In the genomic region with DNA sequence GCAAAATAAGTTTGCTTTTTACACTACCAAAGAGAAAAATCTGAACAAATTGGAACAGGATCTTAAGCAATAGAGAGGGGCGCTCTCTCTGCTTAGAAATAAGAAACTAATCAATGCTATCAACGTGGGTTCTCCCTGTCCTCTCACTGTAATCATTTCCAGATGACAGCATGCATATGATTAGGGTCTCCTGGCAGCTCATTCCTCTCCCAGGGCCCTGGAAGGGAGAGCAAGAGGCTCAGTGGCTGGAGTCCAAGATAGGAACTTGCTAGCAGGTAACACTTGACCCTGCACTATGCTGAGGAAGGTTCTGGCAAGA, we compare ENCODE assay signal across 12 mouse cellular contexts.
DNase-seq lines count a peak whose midpoint lies in the region; ATAC-seq and TF ChIP-seq lines count a peak whose summit lies in the region.
"Had no signal": no experiment of that assay in that cellular context is flagged by ENCODE, and none has a peak within 500 bp of the region (broad histone marks: within the 10 kb centered on the region; RNA-seq: fewer than 3 reads in every experiment).

No protein-coding gene starts in this region.

- WGBS in heart, embryonic 16.5 days: 25% methylated on average over 2 of the region's 2 CpGs
- WGBS in forebrain, embryonic 15.5 days: 15% methylated on average over 2 of the region's 2 CpGs
- WGBS in limb, embryonic 14.5 days: 13% methylated on average over 2 of the region's 2 CpGs
- 36% methylated on average over 2 of the region's 2 CpGs for WGBS in neural tube, embryonic 15.5 days

- peaks cover 21% of the 10 kb centered on the region for H3K4me1 ChIP-seq in heart, embryonic 16.5 days (ENCODE audit: control insufficient read depth, insufficient read depth, low read length)
- peaks cover 21% of the 10 kb centered on the region for H3K4me1 ChIP-seq in forebrain, embryonic 15.5 days
- peaks cover 28% of the 10 kb centered on the region for H3K4me1 ChIP-seq in limb, embryonic 14.5 days (ENCODE audit: control insufficient read depth, insufficient read depth, low read length)
- H3K4me1 ChIP-seq in neural tube, embryonic 15.5 days: peaks cover 20% of the 10 kb centered on the region

- H3K9ac ChIP-seq in heart, embryonic 16.5 days (ENCODE audit: low read length): peak overlapping the region; percentile 45; the same call in 1 of the 2 replicates
- H3K9ac ChIP-seq in forebrain, embryonic 15.5 days (replicated peaks): no peak overlapping the region
- H3K9ac ChIP-seq in limb, embryonic 14.5 days (ENCODE audit: low read depth, low read length, severe bottlenecking): peak overlapping the region; percentile 12; the same call in 1 of the 2 replicates
- no peak overlapping the region for H3K9ac ChIP-seq in neural tube, embryonic 15.5 days (replicated peaks)
- H3K9ac ChIP-seq: liver, embryonic 12.5 days had no signal

- H3K9me3 ChIP-seq in heart, embryonic 16.5 days (replicated peaks; ENCODE audit: control insufficient read depth, low read length): peaks cover 5% of the 10 kb centered on the region
- peaks cover 5% of the 10 kb centered on the region; the same call in 1 of the 2 replicates for H3K9me3 ChIP-seq in forebrain, embryonic 15.5 days
- H3K9me3 ChIP-seq in limb, embryonic 14.5 days (ENCODE audit: control insufficient read depth, low read length): peaks cover 8% of the 10 kb centered on the region; the same call in 1 of the 2 replicates
- H3K9me3 ChIP-seq in neural tube, embryonic 15.5 days (replicated peaks): no peaks in the 10 kb centered on the region
- H3K9me3 ChIP-seq: liver, embryonic 12.5 days had no signal

- TF ChIP-seq POLR2A in limb, embryonic 14.5 days (IDR thresholded peaks at IDR 0.05; ENCODE audit: borderline replicate concordance, extremely low read depth, insufficient read depth, insufficient read length): no peak

- H3K4me2 ChIP-seq in heart, embryonic 16.5 days (ENCODE audit: low read depth, low read length): peak overlapping the region; percentile 59
- peak overlapping the region; percentile 35 for H3K4me2 ChIP-seq in forebrain, embryonic 15.5 days (replicated peaks)
- H3K4me2 ChIP-seq in limb, embryonic 14.5 days (replicated peaks; ENCODE audit: low read depth, low read length, severe bottlenecking): peak overlapping the region; percentile 18; the same call in 1 of the 2 replicates
- H3K4me2 ChIP-seq in neural tube, embryonic 15.5 days: peak overlapping the region; percentile 42

- no peaks in the 10 kb centered on the region for H3K36me3 ChIP-seq in heart, embryonic 16.5 days (ENCODE audit: control insufficient read depth, insufficient read depth)
- H3K36me3 ChIP-seq in forebrain, embryonic 15.5 days: no peaks in the 10 kb centered on the region
- no peaks in the 10 kb centered on the region for H3K36me3 ChIP-seq in limb, embryonic 14.5 days (ENCODE audit: control insufficient read depth, insufficient read depth, low read length)
- H3K36me3 ChIP-seq in neural tube, embryonic 15.5 days: no peaks in the 10 kb centered on the region
- H3K36me3 ChIP-seq: liver, embryonic 12.5 days had no signal

- ATAC-seq in heart, embryonic 16.5 days (replicated peaks; ENCODE audit: extremely low read depth, insufficient read depth, low FRiP score): no peak
- no peak for ATAC-seq in forebrain, embryonic 15.5 days (replicated peaks)
- no peak for ATAC-seq in limb, embryonic 14.5 days (ENCODE audit: low FRiP score, low read depth)
- ATAC-seq in neural tube, embryonic 15.5 days (ENCODE audit: low FRiP score): no peak
- ATAC-seq: intestine, embryonic 16.5 days; liver, embryonic 12.5 days had no signal

- peak overlapping the region; percentile 80 for H3K27ac ChIP-seq in heart, embryonic 16.5 days (ENCODE audit: low read length)
- no peak overlapping the region for H3K27ac ChIP-seq in forebrain, embryonic 15.5 days (replicated peaks)
- H3K27ac ChIP-seq in limb, embryonic 14.5 days (replicated peaks; ENCODE audit: low read depth, low read length): no peak overlapping the region
- H3K27ac ChIP-seq in neural tube, embryonic 15.5 days (replicated peaks): no peak overlapping the region
- H3K27ac ChIP-seq: liver, embryonic 12.5 days had no signal

- H3K4me3 ChIP-seq in heart, embryonic 16.5 days (ENCODE audit: low read length): no peak overlapping the region
- no peak overlapping the region for H3K4me3 ChIP-seq in forebrain, embryonic 15.5 days
- no peak overlapping the region for H3K4me3 ChIP-seq in limb, embryonic 14.5 days (replicated peaks; ENCODE audit: low read length)
- H3K4me3 ChIP-seq in neural tube, embryonic 15.5 days (replicated peaks): no peak overlapping the region
- H3K4me3 ChIP-seq: liver, embryonic 12.5 days had no signal

- no peaks in the 10 kb centered on the region for H3K27me3 ChIP-seq in heart, embryonic 16.5 days (ENCODE audit: control insufficient read depth, insufficient read depth, low read length)
- H3K27me3 ChIP-seq in forebrain, embryonic 15.5 days: no peaks in the 10 kb centered on the region
- H3K27me3 ChIP-seq in limb, embryonic 14.5 days (ENCODE audit: control insufficient read depth, insufficient read depth, low read length): no peaks in the 10 kb centered on the region
- H3K27me3 ChIP-seq in neural tube, embryonic 15.5 days (replicated peaks): no peaks in the 10 kb centered on the region

- no peak for DNase-seq in heart, postnatal 4 days
- peak; percentile 58 for DNase-seq in limb, embryonic 14.5 days (ENCODE audit: low spot score)
- no peak for DNase-seq in spleen, postnatal 4 days (ENCODE audit: low spot score in 2 of 2)
- no peak for DNase-seq in adrenal gland, postnatal 10 days
- DNase-seq in gastrocnemius, postnatal 10 days: no peak
- DNase-seq: cerebellum, postnatal 25 days; layer of hippocampus, adult 9-11 months had no signal

Comparison
In these comparisons a context has a peak if more than half of its experiments do, and no peak if none do; other contexts are left out.
1. H3K9ac ChIP-seq: peak in heart, embryonic 16.5 days (single experiment) and limb, embryonic 14.5 days (single experiment); none in forebrain, embryonic 15.5 days (single experiment) and neural tube, embryonic 15.5 days (single experiment).
2. Peak in every context shown above with its lines, with median percentiles within 50 percentile points of each other: H3K4me2 ChIP-seq.